Mouse (Mus musculus): ENCODE measurements around the gene Map3k5. TPM values are rescaled to one million over a fixed set of nuclear protein-coding genes. Genes with fewer than 3 reads are reported as not detected.

Map3k5 gene
- polyA plus RNA-seq, 1 experiment from 2014 or later: 1.9 TPM

- Histone ChIP-seq H3K27me3 (ENCODE audit: control insufficient read depth, insufficient read depth, low read length) (no peaks in the 10 kb centered on the region), H3K4me3 (ENCODE audit: low read depth, low read length) (no peak overlapping the region), H3K4me2 (ENCODE audit: low read depth, low read length) (no peak overlapping the region), H3K9ac (replicated peaks; ENCODE audit: low read depth, low read length) (no peak overlapping the region), H3K9me3 (ENCODE audit: control insufficient read depth, low read length) (no peaks in the 10 kb centered on the region), H3K27ac (ENCODE audit: low read depth, low read length) (no peak overlapping the region), H3K36me3 (ENCODE audit: control insufficient read depth, insufficient read depth, low read length) (no peaks in the 10 kb centered on the region), H3K4me1 (ENCODE audit: control insufficient read depth, insufficient read depth, low read length) (no peaks in the 10 kb centered on the region)
- ATAC-seq (ENCODE audit: low read depth): no peak
- WGBS: 83% methylated on average over 9 of the region's 9 CpGs
These were observed 130.4 kb downstream of the Map3k5 start for GRCm38 (mm10) chr10:20064556-20065207.

- H3K9me3 ChIP-seq (ENCODE audit: control insufficient read depth, low read length): no peaks in the 10 kb centered on the region
- no peak for ATAC-seq (ENCODE audit: low read depth)
- no peaks in the 10 kb centered on the region for H3K36me3 ChIP-seq (ENCODE audit: control insufficient read depth, insufficient read depth, low read length)
- H3K27ac ChIP-seq (ENCODE audit: low read depth, low read length): no peak overlapping the region
- no peaks in the 10 kb centered on the region for H3K4me1 ChIP-seq (ENCODE audit: control insufficient read depth, insufficient read depth, low read length)
- WGBS: 93% methylated on average over 1 of the region's 1 CpGs
- no peak overlapping the region for H3K9ac ChIP-seq (replicated peaks; ENCODE audit: low read depth, low read length)
- no peaks in the 10 kb centered on the region for H3K27me3 ChIP-seq (ENCODE audit: control insufficient read depth, insufficient read depth, low read length)
- H3K4me3 ChIP-seq (ENCODE audit: low read depth, low read length): no peak overlapping the region
- no peak overlapping the region for H3K4me2 ChIP-seq (ENCODE audit: low read depth, low read length)
These were observed 131.9 kb downstream of the Map3k5 start for GRCm38 (mm10) chr10:20066069-20066665.

DNA sequence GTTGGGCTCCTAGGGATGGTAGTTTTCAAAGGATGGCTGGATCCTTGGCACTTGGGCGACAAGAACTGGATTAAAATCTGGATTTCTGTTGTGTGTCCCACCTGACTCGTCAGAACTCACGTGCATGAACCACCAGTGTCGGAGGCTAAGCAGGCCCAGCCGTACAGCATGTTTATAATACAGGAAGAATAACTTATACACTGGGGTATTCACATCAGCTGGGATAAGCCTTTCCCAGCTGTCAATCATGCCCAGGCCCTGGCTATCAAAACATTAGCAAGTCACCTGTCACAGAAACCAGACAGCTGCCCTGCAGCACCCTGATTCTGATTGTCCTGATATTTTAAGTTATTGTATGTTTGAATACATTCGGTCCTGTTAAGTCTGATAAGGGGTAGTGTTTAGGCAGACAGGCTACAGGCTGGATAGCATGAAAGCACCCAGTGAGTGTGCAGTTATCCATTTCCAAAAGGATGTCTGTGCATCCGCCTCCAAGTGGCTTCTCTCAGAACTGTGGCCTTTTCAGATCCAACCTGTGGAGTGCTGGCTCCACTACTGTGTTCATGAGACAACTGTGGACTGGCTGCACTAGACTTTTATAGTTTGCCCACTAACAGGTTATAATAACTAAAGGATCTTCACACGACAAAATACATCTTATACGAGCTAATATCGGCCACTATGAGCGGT lies 135.6 kb downstream of the Map3k5 start:
- ATAC-seq (ENCODE audit: low read depth): no peak

DNA sequence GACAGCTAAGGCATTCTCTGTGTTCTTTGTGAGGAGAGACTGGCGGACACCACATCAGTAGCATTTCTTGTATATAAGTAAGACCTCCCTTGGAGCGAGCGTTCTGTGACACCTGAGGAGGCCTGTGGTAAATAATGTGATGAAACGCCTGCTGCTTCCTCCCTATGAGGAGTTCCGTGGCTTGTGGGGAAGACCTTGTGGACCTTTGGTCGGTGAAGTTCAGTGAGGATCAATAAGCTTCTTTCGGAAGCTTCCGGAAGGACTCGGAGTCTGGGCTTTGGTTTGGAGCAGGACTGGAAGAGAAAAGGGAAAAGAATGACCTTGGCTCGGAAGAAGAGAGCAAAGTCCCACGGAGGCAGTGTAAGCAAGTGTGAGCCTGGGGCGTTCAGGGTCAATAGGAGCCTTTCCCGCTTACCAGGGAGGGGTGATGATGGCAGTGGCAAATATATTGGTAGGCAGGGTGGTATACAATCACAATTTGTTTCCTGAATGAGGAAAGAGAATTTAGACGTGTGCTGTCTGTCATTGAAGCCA lies 136.4 kb downstream of the Map3k5 start:
- Histone ChIP-seq H3K4me1 (ENCODE audit: control insufficient read depth, insufficient read depth, low read length) (no peaks in the 10 kb centered on the region), H3K4me2 (ENCODE audit: low read depth, low read length) (no peak overlapping the region), H3K27ac (ENCODE audit: low read depth, low read length) (no peak overlapping the region), H3K9me3 (ENCODE audit: control insufficient read depth, low read length) (no peaks in the 10 kb centered on the region), H3K27me3 (ENCODE audit: control insufficient read depth, insufficient read depth, low read length) (no peaks in the 10 kb centered on the region), H3K9ac (replicated peaks; ENCODE audit: low read depth, low read length) (no peak overlapping the region), H3K36me3 (ENCODE audit: control insufficient read depth, insufficient read depth, low read length) (no peaks in the 10 kb centered on the region), H3K4me3 (ENCODE audit: low read depth, low read length) (no peak overlapping the region)
- ATAC-seq (ENCODE audit: low read depth): no peak
- WGBS: 90% methylated on average over 14 of the region's 14 CpGs

More for the DNA sequence above, 135.6 kb downstream of the Map3k5 start:
- H3K4me2 ChIP-seq (ENCODE audit: low read depth, low read length): no peak overlapping the region
- no peaks in the 10 kb centered on the region for H3K4me1 ChIP-seq (ENCODE audit: control insufficient read depth, insufficient read depth, low read length)
- H3K27me3 ChIP-seq (ENCODE audit: control insufficient read depth, insufficient read depth, low read length): no peaks in the 10 kb centered on the region
- 95% methylated on average over 11 of the region's 11 CpGs for WGBS
- no peaks in the 10 kb centered on the region for H3K9me3 ChIP-seq (ENCODE audit: control insufficient read depth, low read length)
- no peak overlapping the region for H3K27ac ChIP-seq (ENCODE audit: low read depth, low read length)
- no peak overlapping the region for H3K4me3 ChIP-seq (ENCODE audit: low read depth, low read length)
- no peak overlapping the region for H3K9ac ChIP-seq (replicated peaks; ENCODE audit: low read depth, low read length)
- no peaks in the 10 kb centered on the region for H3K36me3 ChIP-seq (ENCODE audit: control insufficient read depth, insufficient read depth, low read length)

GRCm38 (mm10) chr10:20071716-20072115 lies 137.4 kb downstream of the Map3k5 start:
- 93% methylated on average over 6 of the region's 6 CpGs for WGBS
- H3K4me3 ChIP-seq (ENCODE audit: low read depth, low read length): no peak overlapping the region
- ATAC-seq (ENCODE audit: low read depth): no peak

DNA sequence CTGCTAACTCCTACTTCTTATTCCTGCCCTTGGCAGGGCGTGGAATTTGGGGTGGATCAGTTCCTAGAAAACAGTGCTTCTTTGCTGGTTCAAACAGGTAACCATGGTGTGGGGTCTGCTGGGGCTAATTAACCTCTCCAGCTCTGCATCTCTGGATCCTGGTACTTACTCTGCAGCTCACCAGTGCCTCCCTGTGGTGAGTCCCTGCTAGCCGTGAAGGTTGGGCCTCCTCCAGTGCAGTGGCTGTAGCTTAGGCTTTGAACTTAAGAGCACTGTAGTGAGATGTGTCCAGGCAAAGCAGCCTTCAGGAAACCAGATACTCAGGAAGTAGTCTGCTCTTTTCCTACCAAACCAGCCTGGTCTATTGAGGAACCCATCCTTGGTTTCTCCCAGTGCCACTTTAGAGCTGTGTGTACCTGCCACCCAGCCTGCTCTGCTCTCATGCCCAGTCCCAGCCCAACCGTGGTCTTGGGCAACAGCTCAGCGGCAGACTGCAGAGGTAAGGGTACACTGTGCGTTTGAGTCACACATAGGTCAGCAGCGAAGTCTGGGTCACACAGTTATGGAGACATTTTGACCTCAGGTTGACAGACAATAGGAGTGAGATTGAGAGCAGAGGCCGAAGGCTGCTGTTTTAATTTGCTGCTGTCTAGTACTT lies 139.1 kb downstream of the Map3k5 start:
- 73% methylated on average over 7 of the region's 7 CpGs for WGBS
- peak; percentile 78 for ATAC-seq (ENCODE audit: low read depth)

More at GRCm38 (mm10) chr10:20071716-20072115, 137.4 kb downstream of the Map3k5 start:
- H3K27me3 ChIP-seq (ENCODE audit: control insufficient read depth, insufficient read depth, low read length): no peaks in the 10 kb centered on the region
- H3K9me3 ChIP-seq (ENCODE audit: control insufficient read depth, low read length): no peaks in the 10 kb centered on the region
- no peak overlapping the region for H3K4me2 ChIP-seq (ENCODE audit: low read depth, low read length)
- H3K36me3 ChIP-seq (ENCODE audit: control insufficient read depth, insufficient read depth, low read length): no peaks in the 10 kb centered on the region
- no peak overlapping the region for H3K27ac ChIP-seq (ENCODE audit: low read depth, low read length)
- H3K4me1 ChIP-seq (ENCODE audit: control insufficient read depth, insufficient read depth, low read length): no peaks in the 10 kb centered on the region
- no peak overlapping the region for H3K9ac ChIP-seq (replicated peaks; ENCODE audit: low read depth, low read length)

DNA sequence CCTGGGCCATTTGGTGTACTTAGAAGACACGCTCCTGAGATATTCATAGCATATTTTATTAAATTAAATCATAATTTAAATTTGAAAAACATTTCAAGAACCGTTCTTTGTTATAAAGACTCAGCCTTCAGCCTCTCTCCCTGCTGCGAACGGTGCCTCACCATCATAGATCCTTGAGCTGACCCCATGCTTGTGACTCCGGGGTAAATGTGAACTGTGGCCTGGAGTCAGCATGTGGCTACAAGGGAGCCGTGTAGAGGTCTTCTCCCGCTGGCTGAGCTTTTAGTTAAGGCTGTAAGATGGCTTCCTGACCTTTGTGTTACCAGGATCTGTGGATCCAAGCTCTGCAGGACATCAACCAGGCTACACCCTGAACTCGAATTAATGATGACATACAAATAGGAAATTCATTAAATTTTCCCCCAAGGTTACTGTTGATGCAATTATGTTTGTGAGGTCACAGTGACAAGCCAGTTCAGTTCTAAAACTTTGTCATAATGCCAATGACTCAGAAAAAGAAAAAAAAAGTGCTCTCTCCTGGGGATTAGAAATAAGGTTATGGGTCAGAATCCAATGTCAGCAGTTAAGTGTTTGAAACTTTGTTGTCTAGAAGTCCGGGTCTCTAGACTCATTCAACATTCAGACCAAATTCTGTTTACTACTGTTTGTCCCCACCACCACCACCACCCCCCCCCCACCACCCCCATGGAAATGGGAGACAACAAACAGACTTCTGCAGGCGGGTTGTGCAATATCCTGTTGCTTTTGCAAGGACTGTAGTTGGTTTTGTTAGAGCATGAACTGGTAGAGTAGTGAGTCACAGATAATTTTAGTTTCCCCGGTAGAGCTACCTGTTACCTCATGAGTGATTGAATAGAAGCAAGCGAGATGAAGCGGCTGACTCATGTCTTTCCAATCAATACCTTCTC lies 142.5 kb downstream of the Map3k5 start:
- H3K9me3 ChIP-seq (ENCODE audit: control insufficient read depth, low read length): no peaks in the 10 kb centered on the region
- H3K9ac ChIP-seq (replicated peaks; ENCODE audit: low read depth, low read length): no peak overlapping the region
- H3K27me3 ChIP-seq (ENCODE audit: control insufficient read depth, insufficient read depth, low read length): no peaks in the 10 kb centered on the region
- H3K27ac ChIP-seq (ENCODE audit: low read depth, low read length): no peak overlapping the region
- H3K4me3 ChIP-seq (ENCODE audit: low read depth, low read length): no peak overlapping the region
- no peak for ATAC-seq (ENCODE audit: low read depth)
- no peaks in the 10 kb centered on the region for H3K4me1 ChIP-seq (ENCODE audit: control insufficient read depth, insufficient read depth, low read length)
- H3K4me2 ChIP-seq (ENCODE audit: low read depth, low read length): no peak overlapping the region
- no peaks in the 10 kb centered on the region for H3K36me3 ChIP-seq (ENCODE audit: control insufficient read depth, insufficient read depth, low read length)
- 81% methylated on average over 13 of the region's 13 CpGs for WGBS

More for the DNA sequence above, 139.1 kb downstream of the Map3k5 start:
- Histone ChIP-seq H3K4me3 (ENCODE audit: low read depth, low read length) (no peak overlapping the region), H3K4me1 (ENCODE audit: control insufficient read depth, insufficient read depth, low read length) (no peaks in the 10 kb centered on the region), H3K9ac (replicated peaks; ENCODE audit: low read depth, low read length) (no peak overlapping the region), H3K4me2 (ENCODE audit: low read depth, low read length) (no peak overlapping the region), H3K27ac (ENCODE audit: low read depth, low read length) (no peak overlapping the region), H3K9me3 (ENCODE audit: control insufficient read depth, low read length) (no peaks in the 10 kb centered on the region), H3K36me3 (ENCODE audit: control insufficient read depth, insufficient read depth, low read length) (no peaks in the 10 kb centered on the region), H3K27me3 (ENCODE audit: control insufficient read depth, insufficient read depth, low read length) (no peaks in the 10 kb centered on the region)

- Histone ChIP-seq H3K9ac (replicated peaks; ENCODE audit: low read depth, low read length) (no peak overlapping the region), H3K9me3 (ENCODE audit: control insufficient read depth, low read length) (no peaks in the 10 kb centered on the region), H3K4me1 (ENCODE audit: control insufficient read depth, insufficient read depth, low read length) (no peaks in the 10 kb centered on the region), H3K27me3 (ENCODE audit: control insufficient read depth, insufficient read depth, low read length) (no peaks in the 10 kb centered on the region), H3K27ac (ENCODE audit: low read depth, low read length) (no peak overlapping the region), H3K4me3 (ENCODE audit: low read depth, low read length) (no peak overlapping the region), H3K36me3 (ENCODE audit: control insufficient read depth, insufficient read depth, low read length) (no peaks in the 10 kb centered on the region), H3K4me2 (ENCODE audit: low read depth, low read length) (no peak overlapping the region)
- WGBS: 97% methylated on average over 2 of the region's 2 CpGs
- ATAC-seq (ENCODE audit: low read depth): no peak
These were observed 144.1 kb downstream of the Map3k5 start for GRCm38 (mm10) chr10:20078350-20078749.
